Mouse (Mus musculus): ENCODE results near the gene Lad1.

DNA sequence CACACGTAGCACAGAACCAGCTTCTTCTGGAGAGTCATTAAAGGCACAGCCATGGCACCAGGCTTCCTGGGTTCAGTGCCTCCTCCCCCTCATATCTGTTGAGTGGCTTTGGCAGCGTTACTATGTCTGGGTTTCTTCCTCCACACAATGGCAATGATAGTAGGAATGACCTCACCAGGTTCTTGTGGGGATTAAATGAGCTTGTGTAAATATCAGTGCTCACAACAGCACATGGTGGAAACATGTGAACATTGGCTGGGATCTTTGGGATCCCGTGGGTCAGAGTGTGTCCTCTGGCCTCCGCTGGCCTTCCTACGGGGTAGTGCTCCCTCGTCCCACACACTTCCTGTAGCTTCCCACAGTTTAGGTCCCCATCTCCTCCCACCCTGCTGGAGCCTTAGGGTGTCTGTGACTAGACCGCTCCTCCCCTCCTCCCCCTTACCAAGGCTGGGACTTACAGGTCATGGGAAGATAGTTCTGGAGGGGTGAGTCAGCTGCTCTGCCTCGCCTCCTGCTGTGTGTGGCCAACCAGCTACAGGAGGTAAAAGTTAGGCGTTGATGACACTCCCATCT, 43.7 kb downstream of the Lad1 start:
- TF ChIP-seq EP300 (optimal IDR thresholded peaks at IDR 0.05): no peak
- no peak for TF ChIP-seq CTCF (IDR thresholded peaks at IDR 0.05; ENCODE audit: low read depth)
